Mouse (Mus musculus): ENCODE measurements around the gene Raf1. TPM values are rescaled to one million over a fixed set of nuclear protein-coding genes. Genes with fewer than 3 reads are reported as not detected.

The Raf1 gene
- polyA plus RNA-seq (2014; fragmentation: Nextera tagmentation; extraction: Ambion mirVana): 158 and 161 TPM in 2 replicates

GRCm38 (mm10) chr6:115676452-115677128 is at the start of gene Raf1:
Gene Raf1, minus strand, starts transcription at chr6:115676635.
- peak within 1 kb of the TSS; percentile 82 for H3K4me2 ChIP-seq (ENCODE audit: low read depth)
- DNase-seq (ENCODE audit: low spot score): peak; percentile 99
- no peaks in the 10 kb centered on the region for H3K9me3 ChIP-seq (ENCODE audit: control insufficient read depth, low read length)
- peak within 1 kb of the TSS; percentile 95 for H3K27ac ChIP-seq (ENCODE audit: low read depth, low read length)
- H3K36me3 ChIP-seq (ENCODE audit: control insufficient read depth, insufficient read depth, low read length): no peaks in the 10 kb centered on the region
- peak within 1 kb of the TSS; percentile 100 for H3K4me3 ChIP-seq (ENCODE audit: low read depth, low read length)
- H3K27me3 ChIP-seq (ENCODE audit: control insufficient read depth, insufficient read depth, low read length): no peaks in the 10 kb centered on the region
- peak; percentile 97 for ATAC-seq (ENCODE audit: insufficient read depth, low FRiP score, low TSS enrichment)
- H3K4me1 ChIP-seq (ENCODE audit: control insufficient read depth, insufficient read depth, low read length): peaks cover 8% of the 10 kb centered on the region
- WGBS: 1% methylated on average over 49 of the region's 51 CpGs
- peak within 1 kb of the TSS; percentile 100 for H3K9ac ChIP-seq (ENCODE audit: low read length)

- no peak for ATAC-seq (ENCODE audit: insufficient read depth, low FRiP score, low TSS enrichment)
- Histone ChIP-seq H3K27ac (ENCODE audit: low read depth, low read length) (no peak overlapping the region), H3K36me3 (ENCODE audit: control insufficient read depth, insufficient read depth, low read length) (no peaks in the 10 kb centered on the region), H3K4me1 (ENCODE audit: control insufficient read depth, insufficient read depth, low read length) (no peaks in the 10 kb centered on the region), H3K27me3 (ENCODE audit: control insufficient read depth, insufficient read depth, low read length) (no peaks in the 10 kb centered on the region), H3K9ac (ENCODE audit: low read length) (no peak overlapping the region), H3K9me3 (ENCODE audit: control insufficient read depth, low read length) (no peaks in the 10 kb centered on the region), H3K4me2 (ENCODE audit: low read depth) (no peak overlapping the region), H3K4me3 (ENCODE audit: low read depth, low read length) (no peak overlapping the region)
- 83% methylated on average over 5 of the region's 5 CpGs for WGBS
- DNase-seq (ENCODE audit: low spot score): no peak
Observed at GRCm38 (mm10) chr6:115722246-115722645, 45.8 kb upstream of the Raf1 start.

- ATAC-seq (ENCODE audit: insufficient read depth, low FRiP score, low TSS enrichment): peak; percentile 86
- no peaks in the 10 kb centered on the region for H3K4me1 ChIP-seq (ENCODE audit: control insufficient read depth, insufficient read depth, low read length)
- H3K9me3 ChIP-seq (ENCODE audit: control insufficient read depth, low read length): no peaks in the 10 kb centered on the region
- no peak overlapping the region; the same call in 1 of the 2 replicates for H3K9ac ChIP-seq (ENCODE audit: low read length)
- no peak overlapping the region for H3K27ac ChIP-seq (ENCODE audit: low read depth, low read length)
- DNase-seq (ENCODE audit: low spot score): peak; percentile 52
- H3K36me3 ChIP-seq (ENCODE audit: control insufficient read depth, insufficient read depth, low read length): no peaks in the 10 kb centered on the region
- no peak overlapping the region for H3K4me3 ChIP-seq (ENCODE audit: low read depth, low read length)
- no peaks in the 10 kb centered on the region for H3K27me3 ChIP-seq (ENCODE audit: control insufficient read depth, insufficient read depth, low read length)
- WGBS: 1% methylated on average over 15 of the region's 15 CpGs
- H3K4me2 ChIP-seq (ENCODE audit: low read depth): peak overlapping the region; percentile 29
Observed at GRCm38 (mm10) chr6:115717715-115718558, 41.5 kb upstream of the Raf1 start.

- H3K27me3 ChIP-seq (ENCODE audit: control insufficient read depth, insufficient read depth, low read length): no peaks in the 10 kb centered on the region
- H3K9ac ChIP-seq (ENCODE audit: low read length): peak overlapping the region; percentile 20; the same call in 1 of the 2 replicates
- H3K4me2 ChIP-seq (ENCODE audit: low read depth): peak overlapping the region; percentile 29
- no peaks in the 10 kb centered on the region for H3K9me3 ChIP-seq (ENCODE audit: control insufficient read depth, low read length)
- H3K27ac ChIP-seq (ENCODE audit: low read depth, low read length): no peak overlapping the region
- DNase-seq (ENCODE audit: low spot score) (no peak), ATAC-seq (ENCODE audit: insufficient read depth, low FRiP score, low TSS enrichment) (peak; percentile 38)
- no peaks in the 10 kb centered on the region for H3K4me1 ChIP-seq (ENCODE audit: control insufficient read depth, insufficient read depth, low read length)
- 15% methylated on average over 8 of the region's 8 CpGs for WGBS
- H3K4me3 ChIP-seq (ENCODE audit: low read depth, low read length): no peak overlapping the region
- H3K36me3 ChIP-seq (ENCODE audit: control insufficient read depth, insufficient read depth, low read length): no peaks in the 10 kb centered on the region
Observed at GRCm38 (mm10) chr6:115717101-115717652, 40.7 kb upstream of the Raf1 start.

DNA sequence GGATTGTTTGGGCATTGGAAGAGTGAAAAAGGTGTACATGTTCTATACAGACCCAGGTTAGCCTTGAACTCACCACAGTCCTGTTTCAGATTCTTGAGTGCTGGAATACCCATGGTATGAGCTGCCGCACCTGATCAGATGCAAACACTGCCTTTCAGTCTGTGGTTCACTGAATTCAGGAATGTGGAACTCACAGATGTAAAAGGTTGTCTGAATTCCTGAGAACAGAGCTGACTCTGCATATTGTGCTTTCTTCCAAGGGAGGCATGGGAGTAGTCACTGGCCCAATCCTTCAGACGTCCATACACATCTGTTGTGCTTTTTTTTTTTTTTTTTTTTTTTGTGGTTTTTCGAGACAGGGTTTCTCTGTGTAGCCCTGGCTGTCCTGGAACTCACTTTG is 34.8 kb upstream of the Raf1 start:
- Histone ChIP-seq H3K9ac (ENCODE audit: low read length) (no peak overlapping the region), H3K9me3 (ENCODE audit: control insufficient read depth, low read length) (no peaks in the 10 kb centered on the region), H3K27ac (ENCODE audit: low read depth, low read length) (no peak overlapping the region), H3K4me1 (ENCODE audit: control insufficient read depth, insufficient read depth, low read length) (no peaks in the 10 kb centered on the region), H3K27me3 (ENCODE audit: control insufficient read depth, insufficient read depth, low read length) (no peaks in the 10 kb centered on the region), H3K4me3 (ENCODE audit: low read depth, low read length) (no peak overlapping the region), H3K4me2 (ENCODE audit: low read depth) (no peak overlapping the region), H3K36me3 (ENCODE audit: control insufficient read depth, insufficient read depth, low read length) (no peaks in the 10 kb centered on the region)
- WGBS: 87% methylated on average over 2 of the region's 3 CpGs
- DNase-seq (ENCODE audit: low spot score): no peak
- ATAC-seq (ENCODE audit: insufficient read depth, low FRiP score, low TSS enrichment): no peak

GRCm38 (mm10) chr6:115702901-115703300 is 26.5 kb upstream of the Raf1 start:
- H3K4me3 ChIP-seq (ENCODE audit: low read depth, low read length): no peak overlapping the region
- DNase-seq (ENCODE audit: low spot score): no peak
- H3K36me3 ChIP-seq (ENCODE audit: control insufficient read depth, insufficient read depth, low read length): no peaks in the 10 kb centered on the region
- ATAC-seq (ENCODE audit: insufficient read depth, low FRiP score, low TSS enrichment): no peak
- no peaks in the 10 kb centered on the region for H3K4me1 ChIP-seq (ENCODE audit: control insufficient read depth, insufficient read depth, low read length)
- H3K27ac ChIP-seq (ENCODE audit: low read depth, low read length): no peak overlapping the region
- H3K9me3 ChIP-seq (ENCODE audit: control insufficient read depth, low read length): no peaks in the 10 kb centered on the region
- no peak overlapping the region for H3K9ac ChIP-seq (ENCODE audit: low read length)
- WGBS: 78% methylated on average over 5 of the region's 5 CpGs
- H3K27me3 ChIP-seq (ENCODE audit: control insufficient read depth, insufficient read depth, low read length): no peaks in the 10 kb centered on the region
- no peak overlapping the region for H3K4me2 ChIP-seq (ENCODE audit: low read depth)

GRCm38 (mm10) chr6:115701302-115701701 is 24.9 kb upstream of the Raf1 start:
- ATAC-seq (ENCODE audit: insufficient read depth, low FRiP score, low TSS enrichment) (no peak), DNase-seq (ENCODE audit: low spot score) (no peak)
- no peaks in the 10 kb centered on the region for H3K4me1 ChIP-seq (ENCODE audit: control insufficient read depth, insufficient read depth, low read length)

DNA sequence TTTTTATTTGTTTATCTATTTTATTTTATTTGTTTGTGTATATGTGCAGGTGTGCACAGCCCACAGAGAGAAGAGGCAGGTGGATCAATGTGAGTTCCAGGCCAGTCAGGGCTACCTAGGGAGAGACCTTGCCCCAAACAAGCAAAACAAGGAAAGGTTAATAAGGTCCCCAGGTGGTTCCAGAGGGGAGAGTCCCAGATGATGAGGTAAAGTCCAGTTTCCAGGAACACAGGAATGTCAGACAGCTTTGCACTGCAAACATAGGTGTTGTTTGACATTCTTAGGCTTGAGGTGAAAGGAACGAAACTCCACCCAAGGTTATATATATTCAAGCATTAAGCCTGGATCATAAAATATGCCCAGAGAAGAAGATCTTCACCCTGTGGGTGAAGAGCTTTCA is 24.3 kb upstream of the Raf1 start:
- Histone ChIP-seq H3K4me2 (ENCODE audit: low read depth) (no peak overlapping the region), H3K9me3 (ENCODE audit: control insufficient read depth, low read length) (no peaks in the 10 kb centered on the region), H3K27me3 (ENCODE audit: control insufficient read depth, insufficient read depth, low read length) (no peaks in the 10 kb centered on the region), H3K36me3 (ENCODE audit: control insufficient read depth, insufficient read depth, low read length) (no peaks in the 10 kb centered on the region), H3K4me3 (ENCODE audit: low read depth, low read length) (no peak overlapping the region), H3K4me1 (ENCODE audit: control insufficient read depth, insufficient read depth, low read length) (no peaks in the 10 kb centered on the region), H3K9ac (ENCODE audit: low read length) (no peak overlapping the region), H3K27ac (ENCODE audit: low read depth, low read length) (no peak overlapping the region)
- ATAC-seq (ENCODE audit: insufficient read depth, low FRiP score, low TSS enrichment) (no peak), DNase-seq (ENCODE audit: low spot score) (no peak)
- WGBS: 94% methylated on average over 1 of the region's 1 CpGs

More at GRCm38 (mm10) chr6:115701302-115701701, 24.9 kb upstream of the Raf1 start:
- 54% methylated on average over 11 of the region's 11 CpGs for WGBS
- H3K27ac ChIP-seq (ENCODE audit: low read depth, low read length): no peak overlapping the region
- no peak overlapping the region for H3K4me2 ChIP-seq (ENCODE audit: low read depth)
- no peaks in the 10 kb centered on the region for H3K9me3 ChIP-seq (ENCODE audit: control insufficient read depth, low read length)
- H3K9ac ChIP-seq (ENCODE audit: low read length): no peak overlapping the region
- no peaks in the 10 kb centered on the region for H3K27me3 ChIP-seq (ENCODE audit: control insufficient read depth, insufficient read depth, low read length)
- no peak overlapping the region for H3K4me3 ChIP-seq (ENCODE audit: low read depth, low read length)
- H3K36me3 ChIP-seq (ENCODE audit: control insufficient read depth, insufficient read depth, low read length): no peaks in the 10 kb centered on the region

Measured in neural tube, embryonic 11.5 days (tissue).